Mouse (Mus musculus) small intestine, adult 2 months (tissue): ENCODE data around the gene Yipf7. TPM values are rescaled to one million over a fixed set of nuclear protein-coding genes. Genes with fewer than 3 reads are reported as not detected.

Experiments
- H3K27ac ChIP-seq: fragments of 200-500 bp; 2 replicates; pipeline ENCODE4 v1.5.1; 2012; ENCODE audit warnings: low read depth, low read length, control low read depth, inconsistent platforms; ENCODE audit not compliant: insufficient read depth
- H3K27me3 ChIP-seq: fragments of 200-500 bp; 2 replicates; pipeline ENCODE4 v1.6.1; 2012; ENCODE audit warnings: mild to moderate bottlenecking, moderate library complexity, low read length, inconsistent platforms; ENCODE audit not compliant: control insufficient read depth, insufficient read depth
- H3K36me3 ChIP-seq: fragments of 200-500 bp; 2 replicates; pipeline ENCODE4 v1.6.1; 2012; ENCODE audit warnings: mild to moderate bottlenecking, low read length, control low read depth, inconsistent platforms; ENCODE audit not compliant: control insufficient read depth, insufficient read depth
- H3K4me1 ChIP-seq: fragments of 200-500 bp; 2 replicates; pipeline ENCODE4 v1.6.1; 2012; ENCODE audit warnings: low read length, inconsistent platforms, mixed read lengths; ENCODE audit not compliant: control insufficient read depth, insufficient read depth, insufficient read length
- H3K4me3 ChIP-seq: fragments of 200-500 bp; 2 replicates; pipeline ENCODE4 v1.5.1; 2012; ENCODE audit warnings: low read depth, mild to moderate bottlenecking, control low read depth, inconsistent platforms, low read length, moderate library complexity
- CTCF ChIP-seq: fragments of 200-500 bp; IDR thresholded peaks from 2 replicates; pipeline ENCODE4 v1.5.1; 2012; ENCODE audit warnings: low read depth, mild to moderate bottlenecking, control low read depth, inconsistent platforms, low read length, moderate library complexity, mixed read lengths; ENCODE audit not compliant: insufficient replicate concordance, insufficient read length; ENCODE audit errors: extremely low read depth
- POLR2A ChIP-seq: fragments of 200-500 bp; IDR thresholded peaks from 2 replicates; pipeline ENCODE4 v1.6.1; 2012; ENCODE audit warnings: low read depth, mild to moderate bottlenecking, control low read depth, inconsistent platforms, low read length, moderate library complexity
- whole genome bisulfite sequencing: fragments of 180-500 bp; shearing (Covaris S2); methylation state at CpG from one replicate; pipeline ENCODE4 v1.1.7; 2018; 5-methylcytosine and 5-hydroxymethylcytosine counted together
- polyA plus RNA-seq: library from polyadenylated mRNA; depleted of rRNA; stranded (reverse); fragments of >200 nt; gene quantifications from 2 replicates; pipeline ENCODE4 v1.2.3, GENCODE M21; 2012; rRNA removed

Yipf7 gene
- polyA plus RNA-seq, 1 experiment, result not detected

GRCm38 (mm10) chr5:69520661-69521278 is 21.7 kb downstream of the Yipf7 start:
- Histone ChIP-seq H3K4me3 (no peak overlapping the region), H3K36me3 (no peaks in the 10 kb centered on the region), H3K27me3 (no peaks in the 10 kb centered on the region), H3K4me1 (no peaks in the 10 kb centered on the region), H3K27ac (no peak overlapping the region)
- TF ChIP-seq POLR2A, result no peak
- TF ChIP-seq CTCF, result peak; percentile 9; the same call in 1 of the 2 replicates
- WGBS, result 31% methylated on average over 7 of the region's 7 CpGs

DNA sequence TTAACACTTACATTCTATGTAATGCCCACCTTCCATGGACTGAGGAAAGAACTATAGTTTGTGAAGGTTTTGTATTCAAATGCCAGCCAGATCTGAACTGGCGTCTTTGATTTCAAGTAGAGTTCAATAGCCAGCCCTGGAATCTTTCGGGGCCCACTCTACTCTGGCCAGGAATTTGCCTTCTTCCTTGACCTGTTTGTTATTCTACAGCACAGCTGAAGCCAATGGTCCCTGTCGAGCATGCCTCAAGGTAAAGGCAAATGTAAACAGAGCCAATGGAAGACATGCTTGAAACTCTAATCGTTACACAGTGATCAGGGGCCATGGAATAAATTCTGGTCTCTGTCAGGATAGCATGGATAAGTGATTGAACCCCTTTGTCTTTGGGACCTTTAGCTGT is 30.2 kb downstream of the Yipf7 start:
- WGBS, result 63% methylated on average over 4 of the region's 4 CpGs
- Histone ChIP-seq H3K27me3 (no peaks in the 10 kb centered on the region), H3K4me1 (no peaks in the 10 kb centered on the region)

DNA sequence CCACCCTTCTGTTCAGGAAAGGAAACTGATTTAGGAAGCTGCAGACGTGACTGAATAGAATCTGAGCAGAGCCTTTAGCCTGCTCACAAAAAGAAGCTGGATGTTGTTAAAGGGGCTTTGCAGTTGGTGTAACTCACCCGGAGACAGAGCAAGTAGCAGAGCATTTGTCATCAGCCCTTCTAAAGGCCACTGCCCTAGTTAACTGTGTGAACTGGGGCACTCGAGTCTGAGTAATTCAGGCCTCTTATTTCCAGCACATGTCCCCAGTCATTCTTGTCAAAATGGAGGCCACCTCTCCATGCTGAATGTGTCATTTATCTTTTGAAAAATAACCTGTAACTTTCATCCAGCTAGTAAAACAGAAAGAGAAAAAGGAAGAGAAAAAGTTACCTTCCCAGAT is 30.8 kb downstream of the Yipf7 start:
- no peaks in the 10 kb centered on the region for H3K27me3 ChIP-seq
- WGBS, result 60% methylated on average over 3 of the region's 3 CpGs
- H3K4me3 ChIP-seq, result no peak overlapping the region
- no peaks in the 10 kb centered on the region for H3K36me3 ChIP-seq
- TF ChIP-seq CTCF (no peak), POLR2A (no peak)
- no peak overlapping the region for H3K27ac ChIP-seq
- H3K4me1 ChIP-seq, result no peaks in the 10 kb centered on the region

More for the DNA sequence above, 30.2 kb downstream of the Yipf7 start:
- no peak overlapping the region for H3K4me3 ChIP-seq
- H3K27ac ChIP-seq, result no peak overlapping the region
- TF ChIP-seq CTCF (no peak), POLR2A (no peak)
- H3K36me3 ChIP-seq, result no peaks in the 10 kb centered on the region

DNA sequence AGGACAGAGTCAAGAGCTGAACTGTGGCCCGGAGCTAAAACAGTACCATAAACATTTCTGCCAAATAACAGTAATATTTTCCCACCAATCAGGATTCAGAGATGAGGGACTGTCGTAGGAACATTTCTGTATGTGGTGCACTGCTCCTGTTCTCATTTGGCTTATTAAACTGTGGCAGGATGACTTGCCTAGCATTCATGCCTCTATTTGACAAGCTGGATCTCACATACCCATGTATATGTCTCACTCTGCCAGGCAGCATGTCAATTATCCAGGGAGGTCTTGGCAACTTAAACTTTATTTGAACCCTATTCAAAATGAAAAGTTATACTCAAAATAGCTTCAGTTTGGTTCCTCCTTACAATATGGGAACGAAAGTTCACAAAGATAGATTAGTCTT is 35.4 kb downstream of the Yipf7 start:
- no peaks in the 10 kb centered on the region for H3K4me1 ChIP-seq
- no peak overlapping the region for H3K4me3 ChIP-seq
- no peaks in the 10 kb centered on the region for H3K36me3 ChIP-seq
- TF ChIP-seq CTCF, result no peak
- no peak for TF ChIP-seq POLR2A
- no peak overlapping the region for H3K27ac ChIP-seq
- WGBS, result 75% methylated on average over 3 of the region's 3 CpGs
- no peaks in the 10 kb centered on the region for H3K27me3 ChIP-seq

DNA sequence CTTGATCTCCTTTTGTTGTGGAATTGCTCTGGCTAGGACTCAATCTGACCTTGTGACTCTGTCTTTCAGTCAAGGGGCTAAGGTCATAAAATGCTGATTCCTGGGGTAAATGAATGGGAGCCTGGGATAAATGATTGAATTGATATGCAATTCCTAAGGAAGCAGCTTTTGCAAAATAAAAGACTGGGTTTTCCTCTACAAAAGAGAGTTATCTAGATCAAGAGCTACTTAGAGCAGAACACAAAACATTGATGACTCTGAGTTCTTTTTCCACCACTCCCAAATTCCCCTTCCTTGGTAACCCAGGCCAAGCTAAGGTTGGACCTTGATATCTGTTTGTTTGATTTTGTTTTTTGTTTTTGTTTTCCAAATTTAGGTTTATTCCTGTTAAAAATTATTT is 53.4 kb downstream of the Yipf7 start:
- TF ChIP-seq POLR2A (no peak), CTCF (no peak)

DNA sequence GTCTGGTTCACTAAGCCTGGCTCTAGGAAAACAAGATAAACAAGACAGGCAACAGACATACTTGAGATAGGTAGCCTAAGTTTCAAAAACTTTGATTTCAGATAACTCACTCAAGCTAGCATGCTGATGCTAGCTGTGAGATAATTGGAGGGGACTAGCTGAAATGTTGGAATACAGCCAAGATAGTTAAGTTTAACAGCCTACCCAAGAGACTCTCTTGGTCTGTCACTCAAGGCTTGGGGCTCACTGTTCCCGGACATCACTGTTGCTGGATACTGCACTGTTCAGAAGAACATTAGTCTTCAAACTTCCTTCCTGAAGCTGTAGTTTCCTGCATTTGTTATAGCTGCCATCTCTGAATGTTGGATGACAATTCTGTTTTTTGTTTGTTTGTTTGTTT is 74.9 kb downstream of the Yipf7 start:
- no peaks in the 10 kb centered on the region for H3K27me3 ChIP-seq
- WGBS, result 70% methylated on average over 1 of the region's 1 CpGs
- TF ChIP-seq POLR2A (no peak), CTCF (no peak)
- no peak overlapping the region for H3K27ac ChIP-seq
- H3K4me3 ChIP-seq, result no peak overlapping the region
- H3K4me1 ChIP-seq, result no peaks in the 10 kb centered on the region
- H3K36me3 ChIP-seq, result no peaks in the 10 kb centered on the region

More for the DNA sequence above, 53.4 kb downstream of the Yipf7 start:
- H3K27me3 ChIP-seq, result no peaks in the 10 kb centered on the region
- no peaks in the 10 kb centered on the region for H3K4me1 ChIP-seq
- H3K36me3 ChIP-seq, result no peaks in the 10 kb centered on the region
- H3K27ac ChIP-seq, result no peak overlapping the region
- H3K4me3 ChIP-seq, result no peak overlapping the region

Other genes starting within 250 kb of the Yipf7 start
- gene Kctd8, start 201.0 kb downstream of the Yipf7 start, polyA plus RNA-seq, result 0.27 TPM in 1 of 2 replicates, not detected in the other
- gene Guf1, start 14.3 kb upstream of the Yipf7 start, polyA plus RNA-seq, result 1.2 and 2.9 TPM in 2 replicates
- gene Gnpda2, start 49.7 kb upstream of the Yipf7 start, polyA plus RNA-seq, result 0.57 and 4.8 TPM in 2 replicates